Mouse (Mus musculus): ENCODE results near the gene Fzd9. TPM values are rescaled to one million over a fixed set of nuclear protein-coding genes. Genes with fewer than 3 reads are reported as not detected.

Gene Fzd9
- total and polyA plus RNA-seq, 3 experiments = not detected

DNA sequence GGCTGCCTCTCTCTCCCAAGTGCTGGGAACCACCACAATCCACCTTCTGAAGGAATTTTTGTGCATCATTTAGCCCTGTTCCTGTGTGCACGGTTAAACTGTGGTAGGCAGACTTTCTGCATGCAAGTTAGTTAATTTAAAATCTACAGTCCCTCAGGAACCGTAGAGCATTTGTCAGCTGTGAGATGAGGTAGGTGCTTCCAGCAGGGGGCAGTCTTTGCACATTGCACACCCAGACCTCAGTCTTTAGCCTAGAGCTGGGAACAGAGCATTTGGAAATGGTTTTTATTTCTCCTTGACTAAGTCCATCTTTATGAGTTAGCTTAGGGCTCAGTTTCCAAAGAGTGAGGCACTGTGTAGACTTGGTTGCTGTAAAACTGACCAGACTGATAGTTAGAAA is 14.5 kb downstream of the Fzd9 start:
- Histone ChIP-seq H3K79me2 (replicated peaks; ENCODE audit: control insufficient read depth, extremely low read depth, insufficient read depth, poor library complexity, severe bottlenecking) (no peaks in the 10 kb centered on the region; the same call in none of the 2 replicates), H3K27me3 (replicated peaks) (no peaks in the 10 kb centered on the region), H3K4me3 (replicated peaks in 1 of 3; ENCODE audit: low read depth in 2 of 3, low read length in 2 of 3, poor library complexity in 1 of 3) (no peak overlapping the region), H3K9me3 (replicated peaks; ENCODE audit: low read length) (no peaks in the 10 kb centered on the region), H3K4me2 (ENCODE audit: insufficient read depth, low read depth, poor library complexity, severe bottlenecking) (no peak overlapping the region), H3K9ac (ENCODE audit: insufficient read depth, low read depth) (no peak overlapping the region), H3K27ac (ENCODE audit: insufficient read depth, low read depth) (no peak overlapping the region), H3K4me1 (ENCODE audit: control insufficient read depth in 1 of 2, insufficient read depth in 2 of 2) (peaks cover 0 to 9% of the 10 kb centered on the region in 2 experiments; a peak in 2 of 4 replicates), H3K36me3 (replicated peaks in 1 of 2; ENCODE audit: control insufficient read depth in 1 of 2, insufficient read depth in 1 of 2, low read length in 1 of 2) (peaks cover 86 to 97% of the 10 kb centered on the region in 2 experiments)
- dilution Hi-C loops (cut with MboI; ENCODE audit: extremely low pct_ligation_motif_present, extremely low pct_unique_long_range_greater_than_20kb, low sequenced_read_pairs) = no loop called here
- peak; percentile 49 for DNase-seq (ENCODE audit: extremely low read depth)
- in situ Hi-C loops (cut with MboI; ENCODE audit: low pct_ligation_motif_present, low pct_unique_long_range_greater_than_20kb, low sequenced_read_pairs) = loop anchor here (5.0 kb wide), 1 partner anchor 51 kb away; no protein-coding TSS in a partner anchor
- no peak for TF ChIP-seq ELF1 (IDR thresholded peaks at IDR 0.05; ENCODE audit: low read depth, low read length)
- no peak for TF ChIP-seq ZMIZ1 (IDR thresholded peaks at IDR 0.05; ENCODE audit: low read depth, low read length)
- no peak for TF ChIP-seq USF1 (IDR thresholded peaks at IDR 0.05; ENCODE audit: low read depth, low read length)
- TF ChIP-seq RAD21 (IDR thresholded peaks at IDR 0.05; ENCODE audit: low read depth, low read length) = peak; percentile 53
- peak; percentile 66 for TF ChIP-seq SMC3 (IDR thresholded peaks at IDR 0.05; ENCODE audit: low read depth, low read length)
- TF ChIP-seq E2F4 (IDR thresholded peaks at IDR 0.05; ENCODE audit: insufficient replicate concordance, low read depth, low read length) = no peak
- TF ChIP-seq NELFE (IDR thresholded peaks at IDR 0.05; ENCODE audit: low read depth, low read length) = no peak
- TF ChIP-seq RCOR1 (conservative IDR thresholded peaks at IDR 0.05; ENCODE audit: low read depth, low read length) = no peak
- TF ChIP-seq JUND (conservative IDR thresholded peaks at IDR 0.05; ENCODE audit: low read depth, low read length) = no peak
- TF ChIP-seq USF2 (conservative IDR thresholded peaks at IDR 0.05; ENCODE audit: low read depth, low read length) = no peak
- no peak for TF ChIP-seq POLR2A (IDR thresholded peaks at IDR 0.05; ENCODE audit: low read depth, low read length)
- TF ChIP-seq ZKSCAN1 (IDR thresholded peaks at IDR 0.05; ENCODE audit: borderline replicate concordance, low read depth, low read length) = no peak
- no peak for TF ChIP-seq SIN3A (IDR thresholded peaks at IDR 0.05; ENCODE audit: low read length)
- TF ChIP-seq CTCF (conservative IDR thresholded peaks at IDR 0.05 in 1 of 2, IDR thresholded peaks at IDR 0.05 in 1 of 2; ENCODE audit: low read depth in 2 of 2, low read length in 2 of 2) = peak; percentile 57 to 72; a peak in 3 of 4 replicates
- no peak for TF ChIP-seq MEF2A (IDR thresholded peaks at IDR 0.05; ENCODE audit: borderline replicate concordance, low read depth, low read length)
- TF ChIP-seq TBP (conservative IDR thresholded peaks at IDR 0.05; ENCODE audit: low read depth, low read length) = no peak

DNA sequence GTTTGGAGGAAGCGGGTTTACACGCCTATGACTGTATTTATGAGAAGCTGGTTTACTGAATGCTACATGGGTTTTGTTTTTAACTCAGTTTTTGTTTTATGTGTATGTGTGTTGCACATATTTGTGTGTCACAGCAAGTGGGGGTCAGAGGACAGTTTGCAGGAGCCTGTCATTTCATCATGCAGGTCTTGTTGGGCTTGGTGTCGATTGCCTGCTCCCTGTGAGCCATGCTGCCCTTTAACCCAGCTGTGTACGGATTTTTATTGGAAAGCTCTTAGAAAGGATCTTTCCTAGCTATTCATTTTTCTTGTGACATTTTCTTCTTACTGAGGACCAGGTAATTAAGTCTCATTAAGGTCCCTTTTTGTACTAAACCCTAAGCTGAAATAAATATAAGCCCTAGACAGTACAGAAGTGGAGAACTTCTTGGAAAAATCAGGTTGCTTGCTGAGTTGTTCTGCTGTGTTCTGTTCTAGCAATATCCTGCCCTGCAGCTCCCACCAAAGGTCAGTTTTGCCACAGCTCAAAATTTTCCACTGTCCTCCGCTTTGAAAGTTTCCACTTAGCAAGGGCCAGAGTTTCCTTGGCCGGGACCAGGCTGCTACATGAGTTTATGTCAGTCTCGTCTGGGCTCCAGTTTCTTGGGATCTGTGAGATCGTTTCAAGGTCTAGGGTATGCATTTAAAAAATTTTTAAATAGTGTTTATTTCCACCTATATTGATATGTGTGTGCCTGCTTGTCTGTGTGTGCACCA is 17.7 kb downstream of the Fzd9 start:
- dilution Hi-C loops (cut with MboI; ENCODE audit: extremely low pct_ligation_motif_present, extremely low pct_unique_long_range_greater_than_20kb, low sequenced_read_pairs) (no loop called here), in situ Hi-C loops (cut with MboI; ENCODE audit: low pct_ligation_motif_present, low pct_unique_long_range_greater_than_20kb, low sequenced_read_pairs) (no loop called here)
- H3K4me1 ChIP-seq (ENCODE audit: control insufficient read depth in 1 of 2, insufficient read depth in 2 of 2) = peaks cover 4 to 17% of the 10 kb centered on the region in 2 experiments; a peak in 2 of 4 replicates
- no peak overlapping the region for H3K9ac ChIP-seq (ENCODE audit: insufficient read depth, low read depth)
- no peaks in the 10 kb centered on the region for H3K9me3 ChIP-seq (replicated peaks; ENCODE audit: low read length)
- H3K27me3 ChIP-seq (replicated peaks) = no peaks in the 10 kb centered on the region
- no peak overlapping the region for H3K27ac ChIP-seq (ENCODE audit: insufficient read depth, low read depth)
- no peak overlapping the region for H3K4me3 ChIP-seq (replicated peaks in 1 of 3; ENCODE audit: low read depth in 2 of 3, low read length in 2 of 3, poor library complexity in 1 of 3)
- peaks cover 75 to 92% of the 10 kb centered on the region in 2 experiments for H3K36me3 ChIP-seq (replicated peaks in 1 of 2; ENCODE audit: control insufficient read depth in 1 of 2, insufficient read depth in 1 of 2, low read length in 1 of 2)
- TF ChIP-seq CHD2 (IDR thresholded peaks at IDR 0.05; ENCODE audit: low read length) (no peak), ZC3H11A (IDR thresholded peaks at IDR 0.05; ENCODE audit: low read depth, low read length) (no peak), ELF1 (IDR thresholded peaks at IDR 0.05; ENCODE audit: low read depth, low read length) (no peak), ZKSCAN1 (IDR thresholded peaks at IDR 0.05; ENCODE audit: borderline replicate concordance, low read depth, low read length) (no peak)
- H3K79me2 ChIP-seq (replicated peaks; ENCODE audit: control insufficient read depth, extremely low read depth, insufficient read depth, poor library complexity, severe bottlenecking) = no peaks in the 10 kb centered on the region; the same call in 1 of the 2 replicates
- H3K4me2 ChIP-seq (ENCODE audit: insufficient read depth, low read depth, poor library complexity, severe bottlenecking) = no peak overlapping the region
- DNase-seq (ENCODE audit: extremely low read depth) = no peak
